Mouse (Mus musculus) kidney, postnatal 14 days (tissue): Measurements from ENCODE around the gene Sipa1l3.

ENCODE experiments used
- DNase-seq: peaks from one replicate; pipeline ENCODE4 v3.0.0; 2022; ENCODE audit warnings: mixed read lengths

Gene Sipa1l3

DNA sequence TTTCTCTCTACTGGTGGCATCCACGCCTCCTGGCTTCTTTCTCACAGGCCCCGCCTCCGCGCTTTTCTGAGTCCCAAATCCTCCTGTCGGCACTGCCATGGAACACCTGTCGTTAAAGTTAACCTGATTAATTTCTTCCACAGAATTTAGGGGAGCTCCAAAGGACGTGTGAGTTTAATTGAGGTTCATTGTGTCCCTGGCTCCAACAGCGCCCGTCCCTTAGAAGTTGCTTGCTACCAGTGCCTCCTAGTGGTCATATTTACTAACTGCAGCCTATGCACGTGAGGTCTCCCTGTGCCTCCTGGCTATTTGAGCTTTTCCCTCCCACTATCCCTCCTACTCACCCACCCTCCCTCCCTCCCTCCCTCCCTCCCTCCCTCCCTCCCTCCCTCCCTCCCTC lies 221.4 kb downstream of the Sipa1l3 start:
- peak; percentile 81 for DNase-seq

GRCm38 (mm10) chr7:29295861-29296647 lies 222.4 kb downstream of the Sipa1l3 start:
- no peak for DNase-seq

DNA sequence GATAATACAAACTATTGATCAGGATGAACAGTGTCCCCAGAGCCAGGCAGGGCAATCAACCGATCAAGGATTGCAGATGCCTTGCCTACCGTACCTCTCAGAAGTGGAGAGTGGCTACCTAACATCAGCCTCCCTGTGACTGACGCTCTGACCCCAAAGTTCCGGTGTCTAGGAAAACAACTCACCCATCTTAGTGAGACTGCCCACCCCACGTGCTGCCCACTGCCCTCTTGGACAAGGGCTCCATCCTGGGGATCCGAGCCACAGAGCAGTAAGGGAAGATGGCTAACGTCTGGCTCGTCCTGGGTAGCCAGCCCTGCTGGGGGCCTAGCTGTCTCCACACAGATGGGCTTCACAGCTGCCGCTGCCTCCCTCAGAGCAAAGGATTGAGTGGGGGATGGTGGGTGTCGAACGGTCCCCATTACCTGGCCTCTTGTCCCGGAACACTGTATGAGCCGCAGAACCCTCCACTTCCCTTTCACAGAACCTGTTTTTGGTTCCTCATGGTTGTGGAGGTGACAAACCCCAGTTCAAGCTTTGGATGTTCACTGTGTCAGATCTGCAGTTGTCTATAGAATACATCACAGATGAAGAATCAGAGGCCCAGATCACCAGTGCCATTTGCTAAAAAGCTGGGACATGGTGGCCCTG lies 224.2 kb downstream of the Sipa1l3 start:
- DNase-seq = no peak

DNA sequence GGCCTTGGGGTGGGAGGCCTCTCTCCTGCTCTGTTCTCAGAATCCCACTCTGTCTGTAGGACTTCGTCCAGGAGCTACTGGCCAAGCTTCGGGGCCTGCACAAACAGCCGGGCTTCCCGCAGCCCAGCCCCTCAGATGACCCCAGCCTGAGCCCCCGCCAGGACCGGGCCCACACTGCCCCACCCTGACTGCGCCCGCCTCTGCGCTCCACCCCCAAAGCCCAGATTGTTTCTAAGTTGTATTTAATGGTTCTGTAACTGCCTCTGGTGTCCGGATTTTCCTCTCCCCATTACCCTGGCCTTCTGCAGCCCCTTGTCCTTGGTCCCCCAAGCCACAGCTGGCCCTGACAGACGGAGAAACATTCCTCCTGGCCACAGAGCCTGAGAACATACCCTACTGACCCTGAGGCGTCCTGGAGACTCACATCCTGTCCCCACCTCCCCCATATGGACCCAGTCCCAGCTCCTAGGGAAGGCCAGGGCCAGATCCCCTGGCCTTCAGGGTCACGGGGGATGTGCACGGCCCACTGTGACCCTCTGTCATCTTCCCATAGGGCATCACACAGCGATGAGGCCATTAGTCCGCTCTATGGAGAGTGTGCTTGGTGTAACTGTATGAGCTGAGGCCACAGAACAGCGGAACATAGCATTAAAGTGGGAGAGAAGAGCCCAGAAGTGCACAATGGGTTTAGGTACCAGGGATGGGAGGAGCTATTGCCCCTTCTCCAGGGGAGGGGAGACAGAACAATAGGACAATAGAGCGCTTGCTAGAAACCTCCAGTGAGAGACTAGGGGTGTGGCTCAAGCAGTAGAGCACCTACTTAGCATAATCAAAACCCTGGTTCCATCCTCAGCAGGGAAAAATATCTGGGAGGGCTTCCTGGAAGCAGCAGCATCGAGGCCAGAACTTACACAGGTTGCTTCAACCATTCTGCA lies 225.0 kb downstream of the Sipa1l3 start:
- peak; percentile 75 for DNase-seq

GRCm38 (mm10) chr7:29292458-29293098 lies 225.9 kb downstream of the Sipa1l3 start:
- DNase-seq = peak; percentile 45

GRCm38 (mm10) chr7:29291616-29292457 lies 226.6 kb downstream of the Sipa1l3 start:
- DNase-seq = peak; percentile 56

GRCm38 (mm10) chr7:29290691-29291485 lies 227.6 kb downstream of the Sipa1l3 start:
- DNase-seq = no peak

GRCm38 (mm10) chr7:29289856-29290255 lies 228.6 kb downstream of the Sipa1l3 start:
- DNase-seq = peak; percentile 48

DNA sequence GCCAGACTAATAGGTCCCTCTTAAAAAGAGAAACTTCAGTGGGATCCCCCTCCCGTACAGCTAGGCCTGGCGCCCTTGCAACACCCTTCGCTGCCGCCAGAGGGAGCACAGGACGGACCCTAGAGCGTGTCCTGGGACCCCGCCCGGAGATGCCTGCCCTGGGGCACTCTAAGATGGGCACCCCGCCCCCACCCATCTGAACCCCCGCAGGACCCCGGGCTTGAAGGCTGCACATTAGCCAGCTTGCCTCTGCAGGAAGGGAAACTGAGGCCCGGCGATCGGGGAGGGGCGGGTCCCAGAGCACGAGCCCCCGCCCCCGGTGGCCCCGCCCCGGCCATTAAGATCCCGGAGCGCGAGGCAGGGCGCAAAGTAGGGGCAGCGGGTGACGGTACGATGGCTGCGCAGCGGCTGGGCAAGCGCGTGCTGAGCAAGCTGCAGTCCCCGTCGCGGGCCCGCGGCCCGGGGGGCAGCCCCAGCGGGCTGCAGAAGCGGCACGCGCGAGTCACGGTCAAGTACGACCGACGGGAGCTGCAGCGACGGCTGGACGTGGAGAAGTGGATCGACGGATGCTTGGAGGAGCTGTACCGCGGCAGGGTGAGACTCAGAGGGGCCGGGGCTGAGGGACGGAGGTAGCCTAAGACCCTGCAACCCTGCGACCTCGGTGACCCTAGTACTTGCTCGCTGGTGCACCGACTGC lies 229.4 kb downstream of the Sipa1l3 start, which contains the start of gene Ppp1r14a:
TSS of gene Ppp1r14a (plus strand) at position 367 of the 697 bp plus-strand sequence.
- peak; percentile 82 for DNase-seq

GRCm38 (mm10) chr7:29288079-29288478 lies 230.4 kb downstream of the Sipa1l3 start:
- DNase-seq = peak; percentile 28

GRCm38 (mm10) chr7:29287481-29287880 lies 231.0 kb downstream of the Sipa1l3 start:
- no peak for DNase-seq

DNA sequence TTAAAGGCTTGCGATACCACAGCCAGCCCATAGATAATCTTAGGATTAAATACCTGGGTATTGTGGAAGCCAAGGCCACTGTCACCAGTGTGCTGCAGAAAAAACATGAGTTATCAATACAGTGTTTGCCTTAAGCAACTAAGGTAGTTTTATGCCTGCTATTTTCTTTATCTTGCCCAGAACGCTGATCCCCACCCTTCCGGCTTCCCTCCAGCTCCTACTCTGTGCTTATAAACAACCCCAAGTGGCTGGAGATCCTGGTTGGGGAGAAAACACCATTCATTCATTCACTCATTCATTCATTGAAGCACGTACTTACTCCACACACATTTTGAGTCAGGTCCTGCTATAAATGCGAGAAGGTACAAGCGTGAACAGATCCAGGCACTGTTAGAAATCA lies 233.9 kb downstream of the Sipa1l3 start:
- no peak for DNase-seq

GRCm38 (mm10) chr7:29283876-29284275 lies 234.6 kb downstream of the Sipa1l3 start:
- no peak for DNase-seq

GRCm38 (mm10) chr7:29282074-29282554 lies 236.3 kb downstream of the Sipa1l3 start:
- no peak for DNase-seq

- DNase-seq = peak; percentile 95
These were observed 237.0 kb downstream of the Sipa1l3 start, which contains the start of gene Spint2 for GRCm38 (mm10) chr7:29281201-29282073. Spint2 (minus strand) TSS chr7:29281912.

- no peak for DNase-seq
These were observed 237.6 kb downstream of the Sipa1l3 start for GRCm38 (mm10) chr7:29280801-29281200.

GRCm38 (mm10) chr7:29279924-29280323 lies 238.5 kb downstream of the Sipa1l3 start:
- DNase-seq = no peak

DNA sequence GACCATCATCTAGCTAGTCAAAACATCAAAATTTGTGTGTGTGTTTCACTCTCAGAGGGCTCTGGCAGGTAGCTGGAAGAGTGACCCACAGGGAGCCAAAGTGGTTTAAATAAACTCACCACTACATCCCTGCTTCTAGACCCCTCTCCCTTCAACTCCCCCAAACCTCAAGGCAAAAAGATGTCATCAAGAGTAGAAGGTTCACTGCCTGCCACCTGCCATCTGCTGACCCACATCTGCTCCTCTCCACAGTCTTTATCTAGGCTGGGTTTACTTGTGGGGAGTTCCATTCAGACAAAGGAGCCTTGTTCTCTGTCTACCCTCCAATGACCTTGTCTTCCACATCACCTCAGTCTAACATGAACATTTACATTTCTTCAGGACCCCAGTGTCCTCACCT lies 239.2 kb downstream of the Sipa1l3 start:
- no peak for DNase-seq

DNA sequence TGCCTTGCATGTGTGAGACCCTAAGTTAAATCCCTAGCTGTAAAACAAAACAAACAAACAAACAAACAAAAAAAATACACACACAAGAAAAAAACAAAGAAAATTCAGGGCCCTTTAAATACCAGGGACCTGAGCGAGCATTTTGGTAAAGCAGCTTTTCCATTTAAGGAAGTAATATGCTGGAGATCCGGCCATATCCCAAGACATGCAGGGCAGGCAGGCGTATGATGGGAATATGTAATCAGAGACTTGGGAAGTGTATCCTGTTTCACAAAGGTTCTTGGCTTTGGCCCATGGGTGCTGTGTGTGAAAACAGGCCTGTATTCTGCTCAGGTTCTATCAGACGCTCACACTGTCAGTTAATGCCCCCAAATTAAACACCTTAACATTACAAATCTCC lies 240.9 kb downstream of the Sipa1l3 start:
- DNase-seq = no peak
